Mouse (Mus musculus) hindbrain, postnatal 0 days (tissue): Measurements from ENCODE around the gene Pmel. TPM values are rescaled to one million over a fixed set of nuclear protein-coding genes. Genes with fewer than 3 reads are reported as not detected.

ENCODE experiments used
- ATAC-seq: fragments of 200-750 bp; cut with Nextera tagmentation; 2 replicates; pipeline ENCODE4 v1.8.0; 2017; ENCODE audit warnings: mild to moderate bottlenecking, moderate TSS enrichment, moderate library complexity
- DNase-seq: peaks from one replicate; pipeline ENCODE4 v3.0.0-alpha.2; 2015; ENCODE audit warnings: low spot score
- H3K27ac ChIP-seq: fragments of 300-500 bp; sonication (generic); 2 replicates; pipeline ENCODE4 v1.5.1; 2014; ENCODE audit warnings: mild to moderate bottlenecking
- H3K27me3 ChIP-seq: fragments of 300-500 bp; sonication (generic); 2 replicates; pipeline ENCODE4 v1.6.1; 2014; ENCODE audit warnings: low read length, mixed read lengths; ENCODE audit not compliant: insufficient read depth
- H3K36me3 ChIP-seq: fragments of 300-500 bp; sonication (generic); 2 replicates; pipeline ENCODE4 v1.6.1; 2014; ENCODE audit warnings: low read length, mixed read lengths; ENCODE audit not compliant: insufficient read depth
- H3K4me1 ChIP-seq: fragments of 300-500 bp; sonication (generic); 2 replicates; pipeline ENCODE4 v1.6.1; 2014; ENCODE audit warnings: antibody characterized with exemption, low read length, mixed read lengths; ENCODE audit not compliant: insufficient read depth
- H3K4me2 ChIP-seq: fragments of 300-500 bp; sonication (generic); 2 replicates; pipeline ENCODE4 v1.6.1; 2014; ENCODE audit warnings: low read depth, mild to moderate bottlenecking, low read length, moderate library complexity, mixed read lengths
- H3K4me3 ChIP-seq: fragments of 300-500 bp; sonication (generic); 2 replicates; pipeline ENCODE4 v1.5.1; 2014; ENCODE audit warnings: low read length
- H3K9ac ChIP-seq: fragments of 300-500 bp; sonication (generic); replicated peaks from 2 replicates; pipeline ENCODE4 v1.6.1; 2014; ENCODE audit warnings: mild to moderate bottlenecking, low read length, moderate library complexity, mixed read lengths
- H3K9me3 ChIP-seq: fragments of 300-500 bp; sonication (generic); 2 replicates; pipeline ENCODE4 v1.6.1; 2016; ENCODE audit warnings: low read length, mixed read lengths
- CTCF ChIP-seq: IDR thresholded peaks from 2 replicates; pipeline ENCODE4 v1.5.1; 2016; ENCODE audit warnings: antibody characterized with exemption, control low read depth, low read depth
- WGBS: fragments of 180-500 bp; shearing (Covaris S2); extraction: QIAGEN DNeasy Blood & Tissue Kit; methylation state at CpG from one replicate; pipeline ENCODE4 v1.1.7; 2014; 5-methylcytosine and 5-hydroxymethylcytosine counted together
- polyA plus RNA-seq: library from polyadenylated mRNA; unstranded; fragments of >200 nt; fragmentation: Nextera tagmentation; extraction: Ambion mirVana; gene quantifications from 2 replicates; pipeline ENCODE4 v1.2.1, GENCODE M21; 2015
- total RNA-seq: library from RNA; depleted of rRNA; stranded (reverse); fragments of >200 nt; gene quantifications from 2 replicates; pipeline ENCODE4 v1.2.3, GENCODE M21; 2014

The Pmel gene
- total and polyA plus RNA-seq, 2 experiments from 2014 or later: 0.63 to 1.4 TPM

DNA sequence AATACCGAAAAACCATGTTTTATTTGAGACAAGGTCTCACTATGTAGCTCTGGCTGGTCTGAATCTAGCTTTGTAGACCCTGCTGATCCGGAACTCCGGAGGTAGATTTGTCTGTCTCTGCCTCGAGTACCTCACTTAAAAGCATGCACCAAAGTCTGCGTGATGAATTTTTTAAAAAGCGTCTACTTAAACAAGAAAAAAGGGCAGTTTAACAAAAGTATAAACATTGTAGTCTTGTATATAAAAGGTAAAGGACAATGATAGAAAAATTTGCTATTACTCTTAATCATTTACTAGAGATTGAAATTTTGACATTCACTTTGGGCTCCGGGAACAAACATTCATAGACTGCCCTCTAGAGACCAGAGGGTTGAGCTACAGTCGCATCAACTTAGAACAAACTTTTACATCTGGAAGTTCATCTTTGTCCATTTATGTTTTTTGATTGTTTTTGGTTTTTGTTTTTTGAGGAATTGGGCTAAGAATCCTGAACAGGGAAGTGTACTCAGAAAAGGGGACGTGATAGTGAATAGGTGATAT, 29.5 kb upstream of the Pmel start:
- 3% methylated on average over 9 of the region's 9 CpGs for WGBS
- Histone ChIP-seq H3K27ac (no peak overlapping the region), H3K4me3 (peak overlapping the region; percentile 54), H3K4me1 (no peaks in the 10 kb centered on the region; the same call in 1 of the 2 replicates), H3K36me3 (peaks cover 14% of the 10 kb centered on the region; the same call in 1 of the 2 replicates), H3K9me3 (no peaks in the 10 kb centered on the region), H3K27me3 (no peaks in the 10 kb centered on the region), H3K9ac (peak overlapping the region; percentile 48; the same call in 1 of the 2 replicates), H3K4me2 (peak overlapping the region; percentile 75)
- peak; percentile 69 for TF ChIP-seq CTCF
- DNase-seq (peak; percentile 79), ATAC-seq (no peak)

DNA sequence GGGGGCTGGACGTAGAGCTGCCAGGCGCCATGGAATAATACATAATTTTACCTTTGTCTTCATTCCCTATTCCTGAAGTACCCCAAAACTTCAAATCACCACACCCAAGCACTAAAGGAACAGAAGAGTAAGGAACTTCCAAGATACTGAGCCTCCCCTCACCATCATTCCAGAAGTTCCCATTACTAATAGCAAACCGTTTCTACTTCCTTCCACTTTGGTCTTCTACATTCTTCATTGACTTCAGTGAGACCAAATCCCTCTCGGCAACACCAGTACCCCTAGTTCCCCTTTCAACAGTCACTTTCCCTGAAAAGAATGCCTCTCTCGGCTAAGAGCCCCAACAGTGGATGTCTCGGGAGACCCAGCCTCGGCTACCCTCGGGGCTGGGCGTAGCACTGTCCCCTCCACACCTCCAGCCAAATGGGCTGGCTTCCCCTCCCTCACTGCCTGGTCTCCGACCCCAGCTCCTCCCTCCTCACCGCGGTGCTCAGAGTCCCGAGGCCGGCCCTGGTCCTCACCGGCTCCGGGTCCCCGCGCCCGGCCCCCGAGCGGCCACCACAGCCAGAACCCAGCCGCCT, 8.5 kb upstream of the Pmel start:
- Histone ChIP-seq H3K36me3 (no peaks in the 10 kb centered on the region), H3K27me3 (no peaks in the 10 kb centered on the region), H3K9me3 (no peaks in the 10 kb centered on the region), H3K27ac (peak overlapping the region; percentile 96), H3K4me3 (peak overlapping the region; percentile 84), H3K9ac (peak overlapping the region; percentile 87), H3K4me2 (peak overlapping the region; percentile 81), H3K4me1 (peaks cover 4% of the 10 kb centered on the region; the same call in 1 of the 2 replicates)
- ATAC-seq (no peak), DNase-seq (no peak)
- TF ChIP-seq CTCF: no peak
- WGBS: 0% methylated on average over 22 of the region's 22 CpGs

DNA sequence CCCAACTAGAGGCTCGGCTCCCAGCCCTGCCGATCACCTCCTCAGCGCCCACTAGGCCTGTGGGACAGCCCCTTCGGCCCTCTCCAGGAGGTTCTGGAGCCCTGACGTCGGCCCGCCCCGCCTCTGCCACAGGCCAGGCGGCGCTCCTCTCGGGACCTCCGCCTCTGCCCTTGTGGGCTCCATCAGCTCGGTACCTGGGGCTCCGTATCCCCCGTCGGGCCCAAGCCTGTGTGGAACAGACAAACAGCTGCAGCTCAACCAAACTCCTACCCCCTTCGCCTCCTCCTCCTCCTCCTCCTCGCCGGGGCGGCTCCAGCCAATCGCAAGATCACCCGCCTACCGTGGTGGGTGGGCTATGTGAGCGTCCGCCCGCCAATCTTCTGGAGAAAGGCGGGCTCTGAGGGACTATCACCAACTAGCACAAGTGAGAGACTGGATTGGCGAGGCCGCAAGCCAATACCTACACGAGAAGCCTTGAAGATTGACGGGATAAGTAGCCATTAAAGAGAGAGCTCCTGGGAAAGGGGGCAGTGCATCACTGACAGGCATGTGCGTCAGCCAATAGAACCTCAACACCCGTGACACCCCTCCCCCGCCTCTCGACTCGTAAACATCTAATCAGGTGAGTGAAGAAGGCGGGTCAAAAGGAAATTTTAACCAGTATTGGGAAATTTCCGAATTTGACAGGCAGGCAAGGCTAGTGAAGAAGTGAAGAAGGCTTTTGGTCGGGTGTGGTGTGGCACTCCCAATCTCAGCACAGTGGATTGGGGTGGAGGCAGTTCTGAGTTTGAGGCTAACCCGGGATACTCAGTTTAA, 7.8 kb upstream of the Pmel start, which contains the start of gene Rab5b:
Gene Rab5b (minus strand): TSS at position 273 of the 816 bp plus-strand sequence.
- ATAC-seq: peak; percentile 99
- H3K36me3 ChIP-seq: no peaks in the 10 kb centered on the region; the same call in 1 of the 2 replicates
- WGBS: 1% methylated on average over 40 of the region's 40 CpGs
- H3K27ac ChIP-seq: peak within 1 kb of the TSS; percentile 96
- peak within 1 kb of the TSS; percentile 81 for H3K4me2 ChIP-seq
- DNase-seq: peak; percentile 99
- peaks cover 4% of the 10 kb centered on the region; the same call in 1 of the 2 replicates for H3K4me1 ChIP-seq
- H3K9me3 ChIP-seq: no peaks in the 10 kb centered on the region
- no peaks in the 10 kb centered on the region for H3K27me3 ChIP-seq
- no peak for TF ChIP-seq CTCF
- peak within 1 kb of the TSS; percentile 84 for H3K4me3 ChIP-seq
- peak within 1 kb of the TSS; percentile 87 for H3K9ac ChIP-seq

DNA sequence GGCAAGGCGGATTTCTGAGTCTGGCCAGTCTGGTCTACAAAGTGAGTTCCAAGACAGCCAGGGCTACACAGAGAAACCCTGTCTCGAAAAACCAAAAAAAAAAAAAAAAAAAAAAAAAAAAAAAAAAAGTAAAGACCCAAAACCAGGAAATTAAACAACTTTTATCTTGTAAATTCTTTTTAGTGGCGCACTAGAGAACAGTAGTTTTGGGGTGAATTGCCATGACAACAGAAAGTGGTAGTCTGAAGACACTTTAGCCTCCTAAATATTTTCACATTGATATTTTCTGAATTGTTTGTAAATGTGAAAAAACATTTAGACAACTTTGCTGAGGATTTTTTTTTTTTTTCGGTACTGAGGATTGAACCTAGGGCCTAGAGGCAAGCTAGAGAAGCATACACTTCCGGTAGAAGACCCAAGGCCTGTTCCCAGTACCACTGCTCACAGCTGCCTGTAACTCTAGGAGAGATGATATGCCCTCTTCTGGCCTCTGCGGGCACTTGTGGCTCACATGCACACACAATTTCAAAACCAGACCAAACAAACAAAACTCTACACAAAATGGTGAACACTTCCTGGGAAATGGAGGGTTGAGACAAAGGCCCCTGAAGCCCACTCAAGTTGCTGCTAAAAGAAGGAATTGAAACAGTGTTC, 6.8 kb upstream of the Pmel start:
- Histone ChIP-seq H3K4me2 (peak overlapping the region; percentile 58), H3K36me3 (no peaks in the 10 kb centered on the region; the same call in 1 of the 2 replicates), H3K27me3 (no peaks in the 10 kb centered on the region), H3K27ac (peak overlapping the region; percentile 76; the same call in 1 of the 2 replicates), H3K4me1 (peaks cover 4% of the 10 kb centered on the region; the same call in 1 of the 2 replicates), H3K4me3 (no peak overlapping the region), H3K9me3 (no peaks in the 10 kb centered on the region), H3K9ac (no peak overlapping the region)
- no peak for TF ChIP-seq CTCF
- WGBS: 83% methylated on average over 6 of the region's 6 CpGs
- no peak for DNase-seq
- no peak for ATAC-seq

DNA sequence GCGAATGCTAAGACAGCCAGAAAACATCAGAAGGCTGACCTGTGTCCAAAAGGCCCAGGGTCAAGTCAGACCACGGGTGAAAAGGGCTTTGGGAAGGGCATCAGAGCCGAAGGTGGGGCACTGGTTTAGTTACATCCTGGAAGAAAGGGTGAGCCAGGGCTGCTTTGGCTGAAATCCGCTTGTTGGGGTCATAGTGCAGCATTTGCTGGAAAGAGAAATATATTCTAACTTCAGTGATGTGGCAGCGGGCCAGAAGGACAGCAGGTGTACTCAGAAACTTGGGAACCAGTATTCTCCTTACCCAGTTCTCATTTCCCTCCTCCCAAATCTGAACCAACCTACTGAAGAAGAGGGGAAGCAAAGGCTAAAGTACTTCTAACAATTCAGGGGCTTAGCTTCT, 5.0 kb upstream of the Pmel start:
- ATAC-seq: no peak
- 86% methylated on average over 5 of the region's 5 CpGs for WGBS
- Histone ChIP-seq H3K27me3 (no peaks in the 10 kb centered on the region), H3K36me3 (no peaks in the 10 kb centered on the region; the same call in 1 of the 2 replicates), H3K4me1 (peaks cover 4% of the 10 kb centered on the region; the same call in 1 of the 2 replicates), H3K27ac (no peak overlapping the region), H3K4me3 (no peak overlapping the region), H3K9ac (no peak overlapping the region), H3K9me3 (no peaks in the 10 kb centered on the region), H3K4me2 (no peak overlapping the region)
- no peak for TF ChIP-seq CTCF
- DNase-seq: no peak

DNA sequence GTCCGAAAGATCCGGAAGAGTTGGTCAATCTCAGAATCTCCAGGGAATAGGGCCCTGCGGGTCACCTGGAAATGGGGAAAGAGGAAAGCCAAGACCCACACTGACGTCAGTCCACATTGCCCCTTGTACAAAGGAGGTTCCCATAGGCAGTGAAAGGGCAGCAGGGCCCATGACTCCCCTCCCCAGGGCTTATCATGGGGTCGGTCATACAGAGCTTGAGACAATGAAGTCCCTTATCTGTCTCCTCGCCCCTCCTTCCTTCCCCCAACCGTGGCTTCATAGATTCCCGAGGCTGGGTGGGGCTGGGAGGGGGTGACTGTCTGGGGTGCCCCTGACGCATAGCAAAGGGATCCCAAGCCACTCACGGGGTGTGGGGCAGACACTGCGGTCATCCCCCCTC, 4.4 kb upstream of the Pmel start:
- Histone ChIP-seq H3K36me3 (no peaks in the 10 kb centered on the region; the same call in 1 of the 2 replicates), H3K4me1 (peaks cover 4% of the 10 kb centered on the region; the same call in 1 of the 2 replicates), H3K9me3 (no peaks in the 10 kb centered on the region), H3K4me3 (no peak overlapping the region), H3K27me3 (no peaks in the 10 kb centered on the region), H3K9ac (no peak overlapping the region), H3K4me2 (no peak overlapping the region), H3K27ac (no peak overlapping the region)
- 84% methylated on average over 11 of the region's 11 CpGs for WGBS
- TF ChIP-seq CTCF: no peak
- no peak for DNase-seq
- no peak for ATAC-seq
